Mouse (Mus musculus): ENCODE results near the gene Osbpl9. TPM values are rescaled to one million over a fixed set of nuclear protein-coding genes. Genes with fewer than 3 reads are reported as not detected.

Osbpl9 gene
- polyA plus RNA-seq, 1 experiment = 113 TPM

DNA sequence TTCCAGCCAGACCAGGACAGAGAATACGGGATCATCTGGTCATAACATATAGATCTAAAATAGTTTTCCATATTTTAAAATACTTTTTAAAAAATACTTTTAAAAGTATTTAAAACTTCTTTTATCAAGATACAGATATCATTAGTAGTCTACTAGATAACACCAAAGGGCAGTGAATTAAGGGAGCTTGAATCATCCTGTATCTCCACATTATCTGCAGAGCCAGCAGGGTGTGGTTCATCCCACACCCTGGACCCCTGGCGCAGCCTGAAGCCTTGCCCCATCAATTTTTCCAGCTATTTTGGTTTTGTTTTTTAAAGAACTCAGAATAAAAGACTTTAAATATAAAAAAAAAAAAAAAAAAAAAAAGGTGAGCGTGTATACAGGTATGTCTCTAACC, 103.2 kb downstream of the Osbpl9 start:
- H3K4me3 ChIP-seq (ENCODE audit: insufficient read depth, low read length) = no peak overlapping the region
- no peak for TF ChIP-seq CTCF (IDR thresholded peaks at IDR 0.05; ENCODE audit: borderline replicate concordance, insufficient read depth, low read length)
- TF ChIP-seq POLR2A (IDR thresholded peaks at IDR 0.05; ENCODE audit: low read depth, low read length) = no peak
- no peak overlapping the region for H3K27ac ChIP-seq (ENCODE audit: insufficient read depth, low read length)
- peaks cover 3% of the 10 kb centered on the region; the same call in 1 of the 2 replicates for H3K4me1 ChIP-seq (ENCODE audit: control insufficient read depth, insufficient read depth, low read length)

- TF ChIP-seq CTCF (IDR thresholded peaks at IDR 0.05; ENCODE audit: borderline replicate concordance, insufficient read depth, low read length) (no peak), POLR2A (IDR thresholded peaks at IDR 0.05; ENCODE audit: low read depth, low read length) (no peak)
- Histone ChIP-seq H3K4me1 (ENCODE audit: control insufficient read depth, insufficient read depth, low read length) (no peaks in the 10 kb centered on the region), H3K4me3 (ENCODE audit: insufficient read depth, low read length) (no peak overlapping the region), H3K27ac (ENCODE audit: insufficient read depth, low read length) (no peak overlapping the region)
These were observed 107.8 kb downstream of the Osbpl9 start for GRCm38 (mm10) chr4:109094269-109094668.

DNA sequence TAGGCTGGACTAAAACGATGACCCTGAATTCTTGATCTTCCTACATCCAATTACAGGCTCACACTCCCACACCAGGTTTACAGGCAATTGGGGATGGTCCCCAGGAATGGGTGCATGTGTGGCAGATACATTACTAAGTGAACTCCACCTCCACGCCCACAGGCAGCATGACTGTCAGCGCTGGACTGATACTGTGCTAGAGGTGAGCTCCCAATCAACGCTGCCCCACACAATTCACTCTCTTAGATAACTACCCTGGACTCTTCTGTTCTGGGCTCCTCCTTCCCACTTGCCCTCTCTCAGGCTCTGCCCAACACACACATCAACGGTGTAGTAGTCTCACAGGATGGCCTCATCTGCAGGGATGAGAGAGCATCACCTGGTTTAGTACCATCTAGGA, 109.7 kb downstream of the Osbpl9 start:
- no peaks in the 10 kb centered on the region for H3K4me1 ChIP-seq (ENCODE audit: control insufficient read depth, insufficient read depth, low read length)
- H3K4me3 ChIP-seq (ENCODE audit: insufficient read depth, low read length) = no peak overlapping the region
- TF ChIP-seq CTCF (IDR thresholded peaks at IDR 0.05; ENCODE audit: borderline replicate concordance, insufficient read depth, low read length) = no peak
- TF ChIP-seq POLR2A (IDR thresholded peaks at IDR 0.05; ENCODE audit: low read depth, low read length) = no peak
- no peak overlapping the region for H3K27ac ChIP-seq (ENCODE audit: insufficient read depth, low read length)

DNA sequence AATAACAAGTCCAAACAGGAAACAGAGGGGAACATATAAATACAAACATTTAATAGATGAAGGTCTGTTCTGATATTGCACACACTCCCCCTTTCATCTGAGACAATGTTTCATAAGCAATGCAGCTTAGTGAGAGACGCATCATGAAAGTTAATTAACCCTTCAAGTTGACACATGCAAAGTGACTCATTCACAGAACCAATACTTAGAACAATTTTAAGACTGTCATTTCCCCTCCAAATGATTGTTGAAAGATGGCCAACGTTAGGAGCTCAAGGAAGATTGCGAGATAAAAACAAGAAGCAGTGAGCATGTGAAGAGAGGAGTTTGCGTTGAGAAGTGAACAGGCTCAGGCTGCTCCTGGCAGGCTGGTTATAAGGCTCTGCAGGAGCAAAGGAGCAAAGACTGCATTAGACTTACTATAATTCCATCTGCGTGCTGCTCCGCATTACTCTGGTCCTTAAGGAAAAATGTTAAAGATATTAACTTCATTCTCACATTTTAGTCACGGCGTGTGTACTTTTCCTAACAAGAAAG, 110.8 kb downstream of the Osbpl9 start:
- no peak for TF ChIP-seq CTCF (IDR thresholded peaks at IDR 0.05; ENCODE audit: borderline replicate concordance, insufficient read depth, low read length)
- TF ChIP-seq POLR2A (IDR thresholded peaks at IDR 0.05; ENCODE audit: low read depth, low read length) = no peak
- Histone ChIP-seq H3K4me3 (ENCODE audit: insufficient read depth, low read length) (no peak overlapping the region), H3K27ac (ENCODE audit: insufficient read depth, low read length) (no peak overlapping the region), H3K4me1 (ENCODE audit: control insufficient read depth, insufficient read depth, low read length) (no peaks in the 10 kb centered on the region)

DNA sequence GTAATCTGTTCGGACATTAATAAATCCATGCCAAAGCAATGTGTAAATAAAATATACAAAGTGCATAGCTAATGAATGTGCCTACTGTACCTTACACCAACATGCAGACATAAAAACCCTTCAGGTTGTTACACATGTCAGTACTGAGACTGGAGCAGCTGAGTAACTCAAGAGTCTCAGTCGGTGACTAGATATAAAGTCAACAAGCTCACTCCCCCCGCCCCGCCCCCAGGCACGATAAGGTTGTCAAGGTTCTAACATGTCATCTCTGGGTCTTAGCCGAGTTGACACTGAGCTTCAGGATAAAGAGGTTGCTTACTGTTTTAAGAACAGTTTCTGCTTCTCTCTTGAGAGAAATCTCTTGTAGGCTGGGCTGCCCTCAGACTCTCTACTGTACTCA, 112.1 kb downstream of the Osbpl9 start:
- no peaks in the 10 kb centered on the region for H3K4me1 ChIP-seq (ENCODE audit: control insufficient read depth, insufficient read depth, low read length)
- H3K27ac ChIP-seq (ENCODE audit: insufficient read depth, low read length) = no peak overlapping the region
- TF ChIP-seq CTCF (IDR thresholded peaks at IDR 0.05; ENCODE audit: borderline replicate concordance, insufficient read depth, low read length) = no peak
- no peak for TF ChIP-seq POLR2A (IDR thresholded peaks at IDR 0.05; ENCODE audit: low read depth, low read length)
- no peak overlapping the region for H3K4me3 ChIP-seq (ENCODE audit: insufficient read depth, low read length)

GRCm38 (mm10) chr4:109089171-109089570, 112.9 kb downstream of the Osbpl9 start:
- H3K27ac ChIP-seq (ENCODE audit: insufficient read depth, low read length) = no peak overlapping the region
- no peak overlapping the region for H3K4me3 ChIP-seq (ENCODE audit: insufficient read depth, low read length)
- TF ChIP-seq CTCF (IDR thresholded peaks at IDR 0.05; ENCODE audit: borderline replicate concordance, insufficient read depth, low read length) (no peak), POLR2A (IDR thresholded peaks at IDR 0.05; ENCODE audit: low read depth, low read length) (no peak)
- H3K4me1 ChIP-seq (ENCODE audit: control insufficient read depth, insufficient read depth, low read length) = no peaks in the 10 kb centered on the region

- Histone ChIP-seq H3K27ac (ENCODE audit: insufficient read depth, low read length) (no peak overlapping the region), H3K4me3 (ENCODE audit: insufficient read depth, low read length) (no peak overlapping the region), H3K4me1 (ENCODE audit: control insufficient read depth, insufficient read depth, low read length) (no peaks in the 10 kb centered on the region)
- no peak for TF ChIP-seq POLR2A (IDR thresholded peaks at IDR 0.05; ENCODE audit: low read depth, low read length)
- no peak for TF ChIP-seq CTCF (IDR thresholded peaks at IDR 0.05; ENCODE audit: borderline replicate concordance, insufficient read depth, low read length)
These were observed 122.0 kb downstream of the Osbpl9 start for GRCm38 (mm10) chr4:109080118-109080517.

- Histone ChIP-seq H3K27ac (ENCODE audit: insufficient read depth, low read length) (no peak overlapping the region), H3K4me1 (ENCODE audit: control insufficient read depth, insufficient read depth, low read length) (no peaks in the 10 kb centered on the region), H3K4me3 (ENCODE audit: insufficient read depth, low read length) (no peak overlapping the region)
- TF ChIP-seq POLR2A (IDR thresholded peaks at IDR 0.05; ENCODE audit: low read depth, low read length) = no peak
- TF ChIP-seq CTCF (IDR thresholded peaks at IDR 0.05; ENCODE audit: borderline replicate concordance, insufficient read depth, low read length) = no peak
These were observed 122.4 kb downstream of the Osbpl9 start for GRCm38 (mm10) chr4:109079676-109080075.

DNA sequence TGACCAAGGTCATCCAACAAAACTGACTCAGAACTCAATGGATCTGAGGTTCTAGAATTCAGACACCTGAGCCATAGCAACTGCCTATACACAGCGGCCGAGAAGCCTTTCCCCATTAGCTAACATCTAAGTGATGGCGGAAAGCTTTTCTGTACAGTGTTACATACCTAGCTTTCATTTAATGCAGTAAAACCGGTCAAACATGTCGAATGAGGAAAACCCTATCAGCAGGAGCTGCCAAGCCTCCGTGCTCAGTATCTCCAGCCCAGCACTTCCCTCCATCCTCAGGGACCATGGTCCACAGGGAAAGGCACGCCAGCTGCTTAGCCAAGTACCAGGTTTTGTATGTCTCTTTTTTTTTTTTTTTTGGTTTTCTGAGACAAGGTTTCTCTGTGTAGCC, 123.1 kb downstream of the Osbpl9 start:
- Histone ChIP-seq H3K27ac (ENCODE audit: insufficient read depth, low read length) (no peak overlapping the region), H3K4me1 (ENCODE audit: control insufficient read depth, insufficient read depth, low read length) (no peaks in the 10 kb centered on the region), H3K4me3 (ENCODE audit: insufficient read depth, low read length) (no peak overlapping the region)
- TF ChIP-seq POLR2A (IDR thresholded peaks at IDR 0.05; ENCODE audit: low read depth, low read length) (no peak), CTCF (IDR thresholded peaks at IDR 0.05; ENCODE audit: borderline replicate concordance, insufficient read depth, low read length) (no peak)

- no peak for TF ChIP-seq CTCF (IDR thresholded peaks at IDR 0.05; ENCODE audit: borderline replicate concordance, insufficient read depth, low read length)
- no peak for TF ChIP-seq POLR2A (IDR thresholded peaks at IDR 0.05; ENCODE audit: low read depth, low read length)
- Histone ChIP-seq H3K27ac (ENCODE audit: insufficient read depth, low read length) (no peak overlapping the region), H3K4me3 (ENCODE audit: insufficient read depth, low read length) (no peak overlapping the region), H3K4me1 (ENCODE audit: control insufficient read depth, insufficient read depth, low read length) (no peaks in the 10 kb centered on the region)
These were observed 128.8 kb downstream of the Osbpl9 start for GRCm38 (mm10) chr4:109073296-109073695.

DNA sequence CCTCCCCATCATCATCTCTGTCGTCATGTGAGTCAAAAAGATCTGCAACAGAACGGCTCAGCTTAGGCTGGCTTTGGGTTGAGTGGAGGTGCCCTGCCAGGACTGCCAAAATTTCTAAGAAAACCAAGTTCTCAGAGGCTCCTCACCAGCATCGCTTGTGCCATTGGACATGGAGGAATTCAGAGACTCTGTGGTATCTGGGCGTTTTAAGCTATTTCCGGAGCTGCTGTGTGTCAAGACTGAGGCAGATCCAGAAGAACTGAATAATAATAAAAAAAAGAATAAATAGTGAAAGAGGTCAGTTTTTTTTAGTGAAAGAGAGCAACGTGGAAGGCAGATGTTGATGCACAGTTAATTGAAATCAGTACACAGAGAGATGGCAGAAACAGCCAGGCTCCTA, 129.2 kb downstream of the Osbpl9 start:
- H3K4me3 ChIP-seq (ENCODE audit: insufficient read depth, low read length) = no peak overlapping the region
- no peaks in the 10 kb centered on the region for H3K4me1 ChIP-seq (ENCODE audit: control insufficient read depth, insufficient read depth, low read length)
- no peak overlapping the region for H3K27ac ChIP-seq (ENCODE audit: insufficient read depth, low read length)
- TF ChIP-seq POLR2A (IDR thresholded peaks at IDR 0.05; ENCODE audit: low read depth, low read length) = no peak
- TF ChIP-seq CTCF (IDR thresholded peaks at IDR 0.05; ENCODE audit: borderline replicate concordance, insufficient read depth, low read length) = no peak
